Mouse (Mus musculus) kidney, embryonic 16.5 days (tissue): ENCODE results near the gene Hnrnpul1. TPM values are rescaled to one million over a fixed set of nuclear protein-coding genes. Genes with fewer than 3 reads are reported as not detected.

Source experiments
- ATAC-seq: fragments of 200-750 bp; cut with Nextera tagmentation; 2 replicates; pipeline ENCODE4 v1.8.0; 2017; ENCODE audit warnings: moderate TSS enrichment; ENCODE audit not compliant: low FRiP score, low TSS enrichment
- H3K27ac ChIP-seq: fragments of 300-500 bp; sonication (generic); 2 replicates; pipeline ENCODE4 v1.5.1; 2014; ENCODE audit warnings: low read length
- H3K27me3 ChIP-seq: fragments of 300-500 bp; sonication (generic); 2 replicates; pipeline ENCODE4 v1.6.1; 2014; ENCODE audit warnings: low read length, control low read depth, mixed read lengths; ENCODE audit not compliant: insufficient read depth
- H3K36me3 ChIP-seq: fragments of 300-500 bp; sonication (generic); 2 replicates; pipeline ENCODE4 v1.6.1; 2014; ENCODE audit warnings: low read length, control low read depth, mixed read lengths; ENCODE audit not compliant: insufficient read depth
- H3K4me1 ChIP-seq: fragments of 300-500 bp; sonication (generic); 2 replicates; pipeline ENCODE4 v1.6.1; 2014; ENCODE audit warnings: low read length, control low read depth, mixed read lengths; ENCODE audit not compliant: insufficient read depth
- H3K4me2 ChIP-seq: fragments of 300-500 bp; sonication (generic); replicated peaks from 2 replicates; pipeline ENCODE4 v1.6.1; 2014; ENCODE audit warnings: low read depth, low read length
- H3K4me3 ChIP-seq: fragments of 300-500 bp; sonication (generic); 2 replicates; pipeline ENCODE4 v1.5.1; 2014; ENCODE audit warnings: mild to moderate bottlenecking, low read length
- H3K9ac ChIP-seq: fragments of 300-500 bp; sonication (generic); replicated peaks from 2 replicates; pipeline ENCODE4 v1.6.1; 2014; ENCODE audit warnings: low read length
- H3K9me3 ChIP-seq: fragments of 300-500 bp; sonication (generic); 2 replicates; pipeline ENCODE4 v1.6.1; 2016; ENCODE audit warnings: low read length, control low read depth
- WGBS: fragments of 180-500 bp; shearing (Covaris S2); extraction: QIAGEN DNeasy Blood & Tissue Kit; methylation state at CpG from one replicate; pipeline ENCODE4 v1.1.7; 2014; 5-methylcytosine and 5-hydroxymethylcytosine counted together
- polyA plus RNA-seq: library from polyadenylated mRNA; unstranded; fragments of >200 nt; fragmentation: Nextera tagmentation; extraction: Ambion mirVana; gene quantifications from 2 replicates; pipeline ENCODE4 v1.2.1, GENCODE M21; 2015

The Hnrnpul1 gene
- polyA plus RNA-seq, 1 experiment from 2014 or later = 43.7 TPM

GRCm38 (mm10) chr7:25711731-25712197 is 42.8 kb downstream of the Hnrnpul1 start:
- ATAC-seq = no peak
- Histone ChIP-seq H3K4me1 (peaks cover 22% of the 10 kb centered on the region), H3K4me3 (no peak overlapping the region), H3K27me3 (no peaks in the 10 kb centered on the region), H3K36me3 (peaks cover 45% of the 10 kb centered on the region), H3K9ac (no peak overlapping the region), H3K27ac (no peak overlapping the region), H3K9me3 (no peaks in the 10 kb centered on the region), H3K4me2 (no peak overlapping the region)
- 32% methylated on average over 7 of the region's 7 CpGs for WGBS

- H3K4me1 ChIP-seq = peaks cover 28% of the 10 kb centered on the region
- no peaks in the 10 kb centered on the region for H3K9me3 ChIP-seq
- H3K27ac ChIP-seq = no peak overlapping the region
Observed at GRCm38 (mm10) chr7:25711165-25711564, 43.4 kb downstream of the Hnrnpul1 start.

GRCm38 (mm10) chr7:25710519-25711130 is 43.9 kb downstream of the Hnrnpul1 start:
- Histone ChIP-seq H3K4me1 (peaks cover 33% of the 10 kb centered on the region), H3K4me2 (0 out of 2 replicates have a peak overlapping the region, but pooled peaks have one; percentile 11), H3K27me3 (no peaks in the 10 kb centered on the region), H3K27ac (peak overlapping the region; percentile 36; the same call in 1 of the 2 replicates), H3K4me3 (no peak overlapping the region), H3K9ac (peak overlapping the region; percentile 50; the same call in 1 of the 2 replicates), H3K36me3 (peaks cover 36% of the 10 kb centered on the region), H3K9me3 (no peaks in the 10 kb centered on the region)
- 11% methylated on average over 7 of the region's 7 CpGs for WGBS
- ATAC-seq = 0 out of 2 replicates have a peak, but pooled peaks have one; percentile 14

More at GRCm38 (mm10) chr7:25711165-25711564, 43.4 kb downstream of the Hnrnpul1 start:
- no peaks in the 10 kb centered on the region for H3K27me3 ChIP-seq
- no peak overlapping the region for H3K4me3 ChIP-seq
- WGBS = 57% methylated on average over 5 of the region's 5 CpGs
- no peak overlapping the region for H3K4me2 ChIP-seq
- no peak for ATAC-seq
- H3K36me3 ChIP-seq = peaks cover 41% of the 10 kb centered on the region
- H3K9ac ChIP-seq = no peak overlapping the region

GRCm38 (mm10) chr7:25709961-25710360 is 44.6 kb downstream of the Hnrnpul1 start:
- Histone ChIP-seq H3K9me3 (no peaks in the 10 kb centered on the region), H3K4me3 (no peak overlapping the region), H3K9ac (peak overlapping the region; percentile 50), H3K27ac (no peak overlapping the region; the same call in 1 of the 2 replicates), H3K4me2 (0 out of 2 replicates have a peak overlapping the region, but pooled peaks have one; percentile 3), H3K4me1 (peaks cover 36% of the 10 kb centered on the region), H3K27me3 (no peaks in the 10 kb centered on the region), H3K36me3 (peaks cover 29% of the 10 kb centered on the region)
- ATAC-seq = no peak
- 9% methylated on average over 12 of the region's 12 CpGs for WGBS

- 0 out of 2 replicates have a peak overlapping the region, but pooled peaks have one; percentile 1 for H3K9ac ChIP-seq
- H3K36me3 ChIP-seq = peaks cover 8% of the 10 kb centered on the region
- no peak overlapping the region for H3K4me2 ChIP-seq
- peak; percentile 32 for ATAC-seq
- 23% methylated on average over 15 of the region's 15 CpGs for WGBS
- H3K27ac ChIP-seq = peak overlapping the region; percentile 76
- H3K4me1 ChIP-seq = peaks cover 40% of the 10 kb centered on the region
- H3K4me3 ChIP-seq = no peak overlapping the region
- peaks cover 9% of the 10 kb centered on the region for H3K27me3 ChIP-seq
- H3K9me3 ChIP-seq = no peaks in the 10 kb centered on the region
Observed at GRCm38 (mm10) chr7:25707581-25708292, 46.8 kb downstream of the Hnrnpul1 start.

- 0 out of 2 replicates have a peak overlapping the region, but pooled peaks have one; percentile 6 for H3K9ac ChIP-seq
- peaks cover 5% of the 10 kb centered on the region; the same call in 1 of the 2 replicates for H3K9me3 ChIP-seq
- no peak for ATAC-seq
- H3K27me3 ChIP-seq = peaks cover 9% of the 10 kb centered on the region
- H3K4me1 ChIP-seq = peaks cover 40% of the 10 kb centered on the region
- 39% methylated on average over 7 of the region's 7 CpGs for WGBS
- H3K4me2 ChIP-seq = no peak overlapping the region
- H3K27ac ChIP-seq = peak overlapping the region; percentile 76
- H3K4me3 ChIP-seq = no peak overlapping the region
- H3K36me3 ChIP-seq = peaks cover 11% of the 10 kb centered on the region
Observed at GRCm38 (mm10) chr7:25706578-25707170, 47.9 kb downstream of the Hnrnpul1 start.

- 0 out of 2 replicates have a peak overlapping the region, but pooled peaks have one; percentile 36 for H3K27ac ChIP-seq
- no peak for ATAC-seq
- peaks cover 5% of the 10 kb centered on the region; the same call in 1 of the 2 replicates for H3K9me3 ChIP-seq
- peaks cover 40% of the 10 kb centered on the region for H3K4me1 ChIP-seq
- peaks cover 11% of the 10 kb centered on the region; the same call in 1 of the 2 replicates for H3K36me3 ChIP-seq
- H3K4me2 ChIP-seq = no peak overlapping the region
- H3K4me3 ChIP-seq = no peak overlapping the region
- peaks cover 9% of the 10 kb centered on the region for H3K27me3 ChIP-seq
- 61% methylated on average over 6 of the region's 6 CpGs for WGBS
- no peak overlapping the region for H3K9ac ChIP-seq
Observed at GRCm38 (mm10) chr7:25705801-25706251, 48.7 kb downstream of the Hnrnpul1 start.

GRCm38 (mm10) chr7:25704716-25705364 is 49.7 kb downstream of the Hnrnpul1 start:
- peak overlapping the region; percentile 56 for H3K4me2 ChIP-seq
- WGBS = 9% methylated on average over 26 of the region's 37 CpGs
- ATAC-seq = no peak
- no peak overlapping the region for H3K27ac ChIP-seq
- H3K4me3 ChIP-seq = peak overlapping the region; percentile 30
- H3K9ac ChIP-seq = no peak overlapping the region
- H3K4me1 ChIP-seq = peaks cover 31% of the 10 kb centered on the region
- H3K36me3 ChIP-seq = peaks cover 16% of the 10 kb centered on the region; the same call in 1 of the 2 replicates
- H3K9me3 ChIP-seq = peaks cover 5% of the 10 kb centered on the region; the same call in 1 of the 2 replicates
- H3K27me3 ChIP-seq = peaks cover 9% of the 10 kb centered on the region
